Mouse (Mus musculus): ENCODE results near the gene Itga2b. TPM values are rescaled to one million over a fixed set of nuclear protein-coding genes. Genes with fewer than 3 reads are reported as not detected.

Gene Itga2b
- polyA plus RNA-seq, 1 experiment from 2014 or later = 8.4 TPM

DNA sequence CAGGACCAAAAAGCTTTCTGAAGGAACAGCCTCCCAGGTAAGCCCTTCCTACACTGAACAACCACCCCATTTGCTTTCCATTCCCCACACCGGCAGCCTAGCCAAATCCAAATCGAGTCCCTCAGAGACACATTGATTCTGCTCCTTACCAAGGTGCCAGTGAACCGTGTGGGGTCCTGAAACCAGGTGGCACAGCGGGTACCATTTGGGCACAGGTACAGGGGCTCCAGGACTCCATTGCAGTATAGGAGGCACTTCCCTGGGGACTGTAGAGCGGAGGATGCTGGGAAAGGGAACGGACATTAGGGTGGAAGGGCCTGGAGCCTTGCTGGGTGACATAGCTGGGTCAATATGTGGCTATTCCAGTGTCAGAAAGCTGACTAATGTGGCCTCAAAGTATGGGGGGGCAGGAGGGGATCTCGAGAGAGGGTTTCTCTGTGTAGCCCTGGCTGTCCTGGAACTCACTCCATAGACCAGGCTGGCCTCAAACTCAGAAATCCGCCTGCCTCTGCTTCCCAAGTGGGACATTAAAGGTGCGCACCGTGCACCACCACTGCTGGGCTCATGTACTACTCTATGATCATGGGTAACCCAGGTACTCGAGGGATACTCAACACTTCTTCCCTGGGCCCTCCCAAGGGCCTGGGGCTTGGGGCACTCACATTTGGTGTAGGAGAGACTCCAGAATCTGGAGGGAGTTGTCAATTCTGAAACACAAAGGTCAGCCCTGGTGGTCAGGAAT, 64.2 kb downstream of the Itga2b start:
- DNase-seq (ENCODE audit: low spot score) (no peak), ATAC-seq (ENCODE audit: low FRiP score) (no peak)
- Histone ChIP-seq H3K4me1 (replicated peaks; ENCODE audit: control insufficient read depth, insufficient read depth, low read length) (peaks cover 29% of the 10 kb centered on the region), H3K4me3 (replicated peaks; ENCODE audit: low read length) (peak overlapping the region; percentile 73; the same call in 1 of the 2 replicates), H3K27me3 (ENCODE audit: control insufficient read depth, insufficient read depth, low read length) (no peaks in the 10 kb centered on the region), H3K9ac (peak overlapping the region; percentile 79), H3K36me3 (replicated peaks; ENCODE audit: control insufficient read depth, insufficient read depth) (peaks cover 41% of the 10 kb centered on the region), H3K4me2 (replicated peaks) (peak overlapping the region; percentile 69), H3K9me3 (ENCODE audit: control insufficient read depth, low read length) (no peaks in the 10 kb centered on the region), H3K27ac (no peak overlapping the region)
- 90% methylated on average over 11 of the region's 11 CpGs for WGBS

DNA sequence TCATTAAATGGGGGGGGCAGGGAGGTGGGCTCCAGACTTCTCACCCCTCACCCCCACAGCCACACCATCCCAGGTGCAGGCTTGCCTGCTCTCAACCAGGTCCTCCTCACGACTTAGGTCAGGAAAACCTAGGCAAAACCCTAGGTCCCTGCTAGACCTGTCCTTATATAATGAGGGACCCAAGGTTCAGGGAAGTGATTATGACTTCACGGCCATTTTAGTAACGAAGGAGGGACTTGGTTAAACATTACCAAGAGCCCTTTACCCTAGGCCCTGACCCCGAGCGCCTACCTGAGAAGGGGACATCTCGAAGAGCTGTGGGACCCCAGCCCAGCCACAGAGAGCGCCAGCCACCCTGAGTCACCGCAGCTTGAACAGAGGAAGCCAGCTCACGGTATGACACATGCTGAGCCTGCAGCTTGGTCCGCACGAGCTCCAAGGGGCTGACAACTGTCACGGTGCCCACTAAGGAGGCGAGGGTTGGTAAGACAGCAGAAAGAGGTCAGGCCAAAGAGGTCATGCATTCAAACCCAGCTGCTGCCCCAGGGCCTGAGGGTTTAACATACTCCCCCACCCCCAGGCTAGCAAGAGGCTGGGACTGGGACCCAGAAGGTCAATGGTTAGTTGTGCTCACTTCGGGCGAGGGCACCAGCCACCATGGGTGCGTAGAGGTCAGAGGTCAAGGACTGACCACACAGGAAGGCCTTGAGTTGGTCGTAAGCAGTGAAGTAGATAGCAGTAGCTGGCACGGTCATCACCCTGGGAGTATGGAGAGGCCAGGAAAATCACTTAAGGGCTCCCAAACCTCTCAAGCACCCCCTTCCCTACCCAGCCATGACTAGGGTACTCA, 65.5 kb downstream of the Itga2b start:
- Histone ChIP-seq H3K27me3 (ENCODE audit: control insufficient read depth, insufficient read depth, low read length) (0 out of 2 replicates have a peak, but pooled peaks cover 4% of the 10 kb centered on the region), H3K9me3 (ENCODE audit: control insufficient read depth, low read length) (no peaks in the 10 kb centered on the region), H3K27ac (no peak overlapping the region), H3K9ac (peak overlapping the region; percentile 44; the same call in 1 of the 2 replicates), H3K4me1 (replicated peaks; ENCODE audit: control insufficient read depth, insufficient read depth, low read length) (peaks cover 34% of the 10 kb centered on the region), H3K4me2 (replicated peaks) (peak overlapping the region; percentile 69), H3K36me3 (replicated peaks; ENCODE audit: control insufficient read depth, insufficient read depth) (peaks cover 54% of the 10 kb centered on the region), H3K4me3 (replicated peaks; ENCODE audit: low read length) (no peak overlapping the region)
- DNase-seq (ENCODE audit: low spot score) (no peak), ATAC-seq (ENCODE audit: low FRiP score) (no peak)
- 73% methylated on average over 18 of the region's 18 CpGs for WGBS

DNA sequence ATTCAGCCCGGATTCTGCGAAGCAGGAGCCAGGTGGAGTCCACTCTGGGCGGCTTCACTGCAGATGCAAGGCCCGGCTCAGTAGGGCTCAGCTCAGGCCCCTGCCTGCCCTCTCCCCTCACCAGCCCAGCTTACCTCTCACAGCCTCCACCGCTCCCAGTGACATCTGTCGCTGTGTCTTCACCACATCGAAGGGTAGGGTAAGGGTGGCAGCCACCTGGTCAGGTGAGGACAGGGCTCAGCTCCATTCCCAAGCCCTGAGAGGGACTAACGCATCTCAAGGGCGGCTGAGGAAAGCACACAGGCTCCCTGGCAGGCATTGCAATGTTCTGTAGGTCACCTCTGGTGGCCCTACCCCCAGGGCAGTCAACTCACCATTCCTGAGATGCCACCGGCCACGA, 66.3 kb downstream of the Itga2b start:
- Histone ChIP-seq H3K9ac (no peak overlapping the region), H3K27ac (no peak overlapping the region), H3K4me3 (replicated peaks; ENCODE audit: low read length) (no peak overlapping the region), H3K9me3 (ENCODE audit: control insufficient read depth, low read length) (no peaks in the 10 kb centered on the region), H3K4me2 (replicated peaks) (no peak overlapping the region), H3K27me3 (ENCODE audit: control insufficient read depth, insufficient read depth, low read length) (0 out of 2 replicates have a peak, but pooled peaks cover 5% of the 10 kb centered on the region), H3K36me3 (replicated peaks; ENCODE audit: control insufficient read depth, insufficient read depth) (peaks cover 61% of the 10 kb centered on the region), H3K4me1 (replicated peaks; ENCODE audit: control insufficient read depth, insufficient read depth, low read length) (peaks cover 36% of the 10 kb centered on the region)
- DNase-seq (ENCODE audit: low spot score) (no peak), ATAC-seq (ENCODE audit: low FRiP score) (no peak)
- WGBS = 96% methylated on average over 11 of the region's 11 CpGs

Small RNA genes within 50 kb of the gene (microRNA-seq; reads per million reads assigned to microRNA genes)
- gene Mir6930 = not detected

Other genes starting within 250 kb of the Itga2b start
- 40.7 and 50.8 TPM in 2 replicates for gene Hdac5, start 240.0 kb downstream of the Itga2b start, polyA plus RNA-seq (2014; fragmentation: Nextera tagmentation; extraction: Ambion mirVana)
- 1.8 and 2.9 TPM in 2 replicates for gene BC030867, start 221.2 kb downstream of the Itga2b start, polyA plus RNA-seq (2014; fragmentation: Nextera tagmentation; extraction: Ambion mirVana)
- gene Asb16, start 201.4 kb downstream of the Itga2b start, polyA plus RNA-seq (2014; fragmentation: Nextera tagmentation; extraction: Ambion mirVana) = 0.07 and 0.18 TPM in 2 replicates
- 74.3 and 77.8 TPM in 2 replicates for gene Tmub2, start 185.2 kb downstream of the Itga2b start, polyA plus RNA-seq (2014; fragmentation: Nextera tagmentation; extraction: Ambion mirVana)
- 37.3 and 37.5 TPM in 2 replicates for gene Atxn7l3, start 173.5 kb downstream of the Itga2b start, polyA plus RNA-seq (2014; fragmentation: Nextera tagmentation; extraction: Ambion mirVana)
- 70.0 and 76.0 TPM in 2 replicates for gene Ubtf, start 150.4 kb downstream of the Itga2b start, polyA plus RNA-seq (2014; fragmentation: Nextera tagmentation; extraction: Ambion mirVana)
- gene Slc4a1, start 103.9 kb downstream of the Itga2b start, polyA plus RNA-seq (2014; fragmentation: Nextera tagmentation; extraction: Ambion mirVana) = 1.6 and 3.3 TPM in 2 replicates
- 106 TPM in 2 replicates for gene Rundc3a, start 76.7 kb downstream of the Itga2b start, polyA plus RNA-seq (2014; fragmentation: Nextera tagmentation; extraction: Ambion mirVana)
- gene Slc25a39, start 62.2 kb downstream of the Itga2b start, polyA plus RNA-seq (2014; fragmentation: Nextera tagmentation; extraction: Ambion mirVana) = 154 and 157 TPM in 2 replicates
- gene Grn, start 39.8 kb downstream of the Itga2b start, polyA plus RNA-seq (2014; fragmentation: Nextera tagmentation; extraction: Ambion mirVana) = 52.4 and 63.6 TPM in 2 replicates
- gene Fam171a2, start 22.4 kb downstream of the Itga2b start, polyA plus RNA-seq (2014; fragmentation: Nextera tagmentation; extraction: Ambion mirVana) = 30.9 and 40.4 TPM in 2 replicates
- 48.2 and 55.3 TPM in 2 replicates for gene Gpatch8, start 86.3 kb upstream of the Itga2b start, polyA plus RNA-seq (2014; fragmentation: Nextera tagmentation; extraction: Ambion mirVana)
- gene Gm11627, start 109.3 kb upstream of the Itga2b start, polyA plus RNA-seq (2014; fragmentation: Nextera tagmentation; extraction: Ambion mirVana) = 3.7 and 4.3 TPM in 2 replicates
- 8.2 and 9.2 TPM in 2 replicates for gene Fzd2, start 134.3 kb upstream of the Itga2b start, polyA plus RNA-seq (2014; fragmentation: Nextera tagmentation; extraction: Ambion mirVana)
- 0.16 TPM in 1 of 2 replicates, not detected in the other for gene Meioc, start 193.6 kb upstream of the Itga2b start, polyA plus RNA-seq (2014; fragmentation: Nextera tagmentation; extraction: Ambion mirVana)
- 31.3 and 38.4 TPM in 2 replicates for gene Ccdc43, start 227.7 kb upstream of the Itga2b start, polyA plus RNA-seq (2014; fragmentation: Nextera tagmentation; extraction: Ambion mirVana)